Mouse (Mus musculus) heart, postnatal 4 days (tissue): Measurements from ENCODE around the gene Nckap5. TPM values are rescaled to one million over a fixed set of nuclear protein-coding genes. Genes with fewer than 3 reads are reported as not detected.
"Not testable (repeated sequence)": the region's sequence is repeated elsewhere in the genome, so short reads cannot be mapped to it uniquely, and the experiment has no call there.

Experiments
- DNase-seq: peaks from one replicate; pipeline ENCODE4 v3.0.0; 2021
- total RNA-seq, 2 experiments: library from RNA; stranded (reverse); gene quantifications; 2 replicates each; pipeline ENCODE4 v1.2.3; 2021

The Nckap5 gene
- total RNA-seq, 2 experiments from 2014 or later, result 19.1 to 20.4 TPM

DNA sequence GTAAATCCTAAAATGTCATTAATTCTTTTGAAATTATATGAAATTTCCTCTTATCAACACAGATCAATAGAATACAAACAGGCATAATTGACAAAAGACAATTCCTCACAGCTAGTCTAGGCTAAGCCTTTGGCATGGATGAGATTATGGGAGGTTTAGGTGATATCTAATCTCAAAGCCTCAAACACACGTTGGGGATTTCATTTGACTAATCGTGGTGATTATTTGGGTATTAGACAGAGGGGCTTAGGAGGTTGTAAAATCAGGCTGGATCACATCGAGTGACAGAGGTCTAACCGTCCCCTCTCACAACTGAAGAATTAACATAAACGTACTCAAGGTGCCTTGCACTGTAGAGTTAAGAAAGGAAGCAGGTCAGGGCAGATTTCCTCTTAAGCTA, 674.8 kb downstream of the Nckap5 start:
- DNase-seq, result no peak

- peak; percentile 42 for DNase-seq
Measured at GRCm38 (mm10) chr1:126153516-126154234, 676.9 kb downstream of the Nckap5 start.

DNA sequence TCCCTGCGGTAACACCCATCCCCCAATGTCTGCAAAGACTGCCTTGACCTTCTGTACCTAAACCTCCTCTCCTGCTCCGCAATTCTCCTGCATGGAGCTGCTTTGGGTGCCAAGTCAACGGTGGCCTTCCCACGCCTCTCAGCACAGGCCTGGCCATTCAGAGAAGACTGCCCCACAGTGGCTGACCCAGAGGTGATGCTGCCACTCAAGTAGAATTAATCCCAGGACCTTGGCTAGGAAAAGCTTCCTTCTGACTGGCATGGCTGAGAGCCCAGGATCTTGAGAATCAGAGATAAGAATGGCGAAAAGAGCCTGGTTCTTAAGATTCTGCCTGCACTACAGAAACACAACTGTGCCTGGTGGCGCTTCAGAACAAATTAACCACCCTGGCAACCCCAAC, 678.4 kb downstream of the Nckap5 start:
- no peak for DNase-seq

- DNase-seq, result no peak
Measured at GRCm38 (mm10) chr1:126149966-126150365, 680.6 kb downstream of the Nckap5 start.

DNA sequence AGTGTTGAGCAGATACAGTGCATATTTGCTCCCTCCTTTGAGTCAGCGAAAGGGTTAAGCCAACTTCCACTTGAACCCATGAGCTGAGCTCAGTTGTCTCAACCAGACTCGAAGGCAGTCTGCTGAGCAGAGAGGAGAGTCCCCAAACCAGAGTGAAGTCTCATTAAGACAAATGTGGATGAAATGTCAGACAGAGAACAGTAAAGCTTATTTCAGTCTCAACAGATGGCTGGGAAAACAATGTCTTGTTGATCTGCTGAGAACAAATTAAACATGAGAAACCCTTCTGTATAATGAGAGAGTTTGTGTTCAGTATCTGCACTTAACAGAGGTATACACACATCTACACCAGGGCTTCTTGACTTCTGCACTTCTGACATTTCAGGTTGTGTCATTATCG, 694.9 kb downstream of the Nckap5 start:
- DNase-seq, result no peak

- no peak for DNase-seq
Measured at GRCm38 (mm10) chr1:126132316-126132715, 698.3 kb downstream of the Nckap5 start.

- DNase-seq, result no peak
Measured at GRCm38 (mm10) chr1:126129129-126129528, 701.5 kb downstream of the Nckap5 start.

DNA sequence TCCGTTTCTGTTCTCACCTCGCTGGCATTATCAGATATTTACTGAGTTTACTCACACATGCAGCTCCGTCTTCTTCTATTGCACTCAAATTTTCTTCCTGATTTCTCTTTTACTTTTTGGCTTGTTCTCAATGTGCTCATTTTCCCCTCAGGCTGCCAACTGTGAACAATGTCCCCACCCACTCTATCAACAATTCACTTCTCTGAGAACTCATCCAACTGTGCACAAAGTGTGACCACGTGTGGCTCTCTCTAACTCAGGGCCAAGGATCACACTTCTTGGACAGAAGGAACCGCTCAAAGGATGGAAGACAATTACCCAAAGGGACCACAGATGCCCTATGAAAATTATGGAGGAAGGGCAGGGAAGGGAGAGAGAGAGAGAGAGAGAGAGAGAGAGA, 707.5 kb downstream of the Nckap5 start:
- peak; percentile 5 for DNase-seq

DNA sequence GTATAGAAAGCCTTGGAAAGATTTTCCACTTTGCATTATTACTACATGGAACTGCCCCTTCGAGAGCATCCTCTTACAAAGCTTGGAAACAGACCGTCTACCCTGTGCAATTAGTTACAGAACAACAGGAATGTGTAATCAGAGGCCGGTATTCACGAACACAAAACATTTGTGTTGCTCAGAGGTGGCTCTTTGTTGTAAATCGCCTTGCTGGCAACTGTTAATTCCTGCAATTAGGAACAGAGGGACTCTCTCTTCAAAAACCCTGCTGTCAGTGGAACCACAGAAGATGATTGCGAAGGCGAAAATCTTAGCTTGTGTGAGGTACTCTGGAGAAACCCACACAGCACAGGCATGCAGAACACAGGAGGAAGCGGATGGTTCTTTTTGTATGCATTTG, 710.1 kb downstream of the Nckap5 start:
- DNase-seq, result no peak

DNA sequence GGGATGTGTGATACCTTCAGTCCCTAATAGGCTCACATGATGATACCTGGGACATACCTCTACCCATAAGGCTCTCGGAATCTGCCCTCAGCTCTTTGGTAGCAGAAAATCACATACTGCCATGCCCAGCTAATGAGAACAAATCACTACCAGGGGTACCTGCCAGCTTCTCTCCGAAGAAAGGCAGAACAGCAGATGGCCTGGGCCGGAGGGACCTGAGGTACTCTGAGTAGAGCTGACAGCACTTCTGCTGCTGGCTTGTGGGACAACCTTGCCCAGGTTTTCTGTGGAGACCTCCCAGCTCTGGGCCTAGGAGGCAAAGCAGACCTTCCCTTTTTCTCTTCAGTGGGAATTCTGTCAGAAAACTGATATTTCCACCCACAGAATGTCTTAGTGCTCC, 714.6 kb downstream of the Nckap5 start:
- DNase-seq, result no peak

DNA sequence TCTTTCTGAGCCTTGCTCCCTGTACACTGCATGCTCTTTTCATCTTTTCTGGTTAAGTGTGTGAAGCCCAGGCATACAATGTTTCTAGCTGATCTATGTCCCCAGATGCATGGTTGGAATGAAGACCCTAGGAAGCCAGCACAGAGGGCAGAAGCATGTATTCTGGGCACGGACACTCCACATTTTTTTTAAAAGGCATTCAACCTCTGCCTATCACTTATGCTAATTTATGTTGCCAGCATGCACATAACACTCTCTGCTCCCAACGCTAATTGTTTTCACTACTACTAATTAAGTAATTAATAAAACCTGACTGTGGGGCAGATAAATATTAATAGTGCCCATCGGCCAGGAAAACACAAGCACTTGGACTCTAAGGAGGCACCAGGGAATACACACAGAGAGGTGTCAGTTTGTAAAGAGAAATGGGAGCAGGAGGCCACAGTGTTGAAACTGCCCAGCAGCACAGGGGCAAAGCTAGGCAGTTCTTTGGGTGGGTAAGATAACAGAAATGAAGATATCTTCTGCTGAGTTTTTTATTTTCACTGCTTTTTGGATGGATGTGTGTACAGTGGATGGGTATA, 724.8 kb downstream of the Nckap5 start:
- DNase-seq, result no peak

DNA sequence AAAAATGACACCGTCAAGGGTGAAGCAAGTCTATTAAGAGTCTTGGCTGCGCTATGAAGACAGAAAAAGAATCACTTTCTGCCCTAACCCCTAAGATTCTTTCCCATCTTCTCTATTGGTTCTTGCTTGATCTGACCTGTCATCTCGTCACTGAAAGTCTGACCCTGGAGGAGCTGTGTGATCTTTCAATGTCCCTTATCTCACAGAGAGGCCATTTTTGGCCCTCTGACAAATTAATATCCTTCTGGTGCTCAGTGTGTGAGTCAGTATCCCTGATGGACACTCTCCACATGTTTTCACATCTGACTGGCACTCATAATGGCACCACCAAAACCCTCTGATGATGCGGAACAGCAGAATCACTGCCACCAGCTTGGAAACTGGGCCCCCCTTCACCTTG, 736.3 kb downstream of the Nckap5 start:
- DNase-seq, result no peak

- DNase-seq, result not testable (repeated sequence)
Measured at GRCm38 (mm10) chr1:126091979-126092378, 738.6 kb downstream of the Nckap5 start.

- DNase-seq, result no peak
Measured at GRCm38 (mm10) chr1:126087181-126087580, 743.4 kb downstream of the Nckap5 start.

GRCm38 (mm10) chr1:126076312-126076711, 754.3 kb downstream of the Nckap5 start:
- DNase-seq, result no peak

DNA sequence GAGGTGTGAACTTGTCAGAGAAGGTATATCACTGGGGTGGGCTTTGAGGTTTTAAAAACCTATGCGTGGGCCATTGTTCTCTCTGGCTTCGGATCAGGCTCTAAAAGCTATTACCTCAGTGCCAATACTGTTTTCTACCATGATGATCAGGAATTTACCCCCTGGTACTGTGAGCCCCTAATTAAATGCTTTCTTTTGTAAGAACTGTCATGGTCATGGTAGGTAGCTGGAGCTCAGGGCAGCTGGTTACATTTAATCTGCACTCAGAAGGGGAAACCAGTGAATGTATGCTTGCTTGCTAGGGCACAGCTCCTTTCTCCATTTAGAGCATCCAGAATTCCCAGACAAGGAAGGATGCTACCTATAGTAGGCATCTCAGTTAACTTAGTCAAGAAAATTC, 759.7 kb downstream of the Nckap5 start:
- DNase-seq, result no peak

GRCm38 (mm10) chr1:126051491-126051890, 779.1 kb downstream of the Nckap5 start:
- no peak for DNase-seq

GRCm38 (mm10) chr1:126042886-126043285, 787.7 kb downstream of the Nckap5 start:
- DNase-seq, result no peak

DNA sequence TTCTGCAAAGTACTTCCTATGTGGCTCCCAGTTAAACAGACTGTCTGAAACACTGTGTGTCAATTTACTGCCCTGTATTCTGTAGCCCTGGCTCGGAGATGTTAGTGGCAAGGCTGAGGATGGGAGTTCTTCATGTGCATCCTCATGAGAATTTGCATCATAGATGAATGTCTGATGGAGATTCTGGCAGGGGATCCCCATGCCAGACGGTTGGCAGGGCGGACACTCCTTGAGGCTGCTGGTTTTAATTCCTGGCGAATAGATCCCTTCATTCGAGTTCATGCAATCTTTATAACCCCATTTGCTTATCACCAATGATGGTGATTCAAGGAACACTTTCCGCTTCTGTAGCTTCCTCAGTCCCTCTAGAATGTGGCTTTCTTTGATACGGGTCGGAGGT, 803.1 kb downstream of the Nckap5 start:
- no peak for DNase-seq

GRCm38 (mm10) chr1:126024518-126024917, 806.1 kb downstream of the Nckap5 start:
- DNase-seq, result no peak

- no peak for DNase-seq
Measured at GRCm38 (mm10) chr1:126022959-126023358, 807.6 kb downstream of the Nckap5 start.

DNA sequence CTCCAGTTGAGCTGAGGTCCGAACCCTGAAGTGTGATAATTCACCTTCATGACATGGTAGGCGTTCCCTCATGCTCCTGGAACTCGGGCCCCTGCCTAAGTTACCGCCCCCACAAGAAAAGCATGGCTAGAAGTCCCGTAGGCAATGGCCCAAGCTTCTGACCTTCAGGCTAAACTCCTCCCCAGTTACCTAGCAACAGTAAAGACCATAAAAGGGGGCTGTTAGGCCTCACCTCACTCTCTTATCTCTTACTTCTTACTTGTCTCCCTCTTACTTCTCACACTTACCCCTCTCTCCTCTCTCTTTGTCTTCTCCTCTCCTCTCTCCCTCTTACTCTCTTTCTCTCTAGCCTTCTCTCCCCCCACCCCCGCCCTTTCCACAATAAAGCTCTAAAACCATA, 811.9 kb downstream of the Nckap5 start:
- DNase-seq, result not testable (repeated sequence)

DNA sequence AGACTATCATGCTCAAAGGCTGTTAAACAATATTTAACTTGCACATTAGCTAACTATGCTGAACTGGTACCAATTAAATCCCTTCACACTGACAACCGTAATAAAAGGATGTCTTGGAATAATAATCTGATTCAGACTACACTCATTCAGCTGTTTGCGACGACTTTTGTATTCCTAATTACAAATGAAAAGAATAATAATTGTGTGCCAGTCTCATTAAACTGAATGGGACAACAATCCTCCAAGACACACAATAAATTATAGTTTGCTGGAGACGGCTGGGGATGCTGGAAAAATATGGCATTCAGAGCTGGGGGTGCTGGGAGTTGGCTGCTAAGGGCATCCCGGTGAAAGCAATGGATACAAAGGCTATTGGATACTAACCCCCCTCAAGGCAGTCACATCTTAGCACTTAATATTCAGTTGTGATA, 818.9 kb downstream of the Nckap5 start:
- no peak for DNase-seq

DNA sequence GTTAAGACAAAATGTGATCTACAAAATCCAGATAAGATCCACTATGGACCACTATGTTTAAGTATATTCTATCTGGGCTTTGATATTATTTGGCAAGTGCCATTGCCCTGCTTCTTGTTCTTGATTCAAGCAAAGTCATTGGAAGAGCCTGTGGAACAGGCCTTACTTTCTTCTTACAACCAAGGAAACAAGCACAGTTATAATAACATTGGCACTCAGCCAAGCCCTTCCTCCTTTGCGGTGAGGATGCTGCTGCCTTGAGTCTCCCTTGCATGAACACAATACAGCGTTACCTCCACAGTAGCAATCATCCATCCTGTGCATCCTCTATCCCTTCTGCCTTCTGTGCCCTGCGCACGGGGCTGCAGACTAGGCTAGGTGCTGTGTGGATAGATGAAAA, 823.0 kb downstream of the Nckap5 start:
- DNase-seq, result no peak
